Mouse (Mus musculus) adrenal gland, postnatal 10 days (tissue): ENCODE results near the gene Rngtt. TPM values are rescaled to one million over a fixed set of nuclear protein-coding genes. Genes with fewer than 3 reads are reported as not detected.
"Not testable (repeated sequence)": the region's sequence is repeated elsewhere in the genome, so short reads cannot be mapped to it uniquely, and the experiment has no call there.

Experiments
- DNase-seq: peaks from one replicate; pipeline ENCODE4 v3.0.0; 2021; ENCODE audit warnings: mixed read lengths
- total RNA-seq, 2 experiments: library from RNA; stranded (reverse); gene quantifications; 2 replicates each; pipeline ENCODE4 v1.2.3; 2021

The Rngtt gene
- total RNA-seq, 2 experiments from 2014 or later, result 23.5 to 25.5 TPM

- no peak for DNase-seq
Observed at GRCm38 (mm10) chr4:33441864-33442263, 131.8 kb downstream of the Rngtt start.

- no peak for DNase-seq
Observed at GRCm38 (mm10) chr4:33446265-33446664, 136.2 kb downstream of the Rngtt start.

- DNase-seq, result no peak
Observed at GRCm38 (mm10) chr4:33446881-33447280, 136.8 kb downstream of the Rngtt start.

GRCm38 (mm10) chr4:33450356-33450755 lies 140.2 kb downstream of the Rngtt start:
- DNase-seq, result not testable (repeated sequence)

GRCm38 (mm10) chr4:33459851-33460250 lies 149.7 kb downstream of the Rngtt start:
- no peak for DNase-seq

- DNase-seq, result no peak
Observed at GRCm38 (mm10) chr4:33464432-33464831, 154.3 kb downstream of the Rngtt start.

GRCm38 (mm10) chr4:33465871-33466270 lies 155.8 kb downstream of the Rngtt start:
- no peak for DNase-seq

GRCm38 (mm10) chr4:33466970-33467399 lies 156.9 kb downstream of the Rngtt start:
- peak; percentile 12 for DNase-seq

- DNase-seq, result no peak
Observed at GRCm38 (mm10) chr4:33467627-33468026, 157.5 kb downstream of the Rngtt start.

GRCm38 (mm10) chr4:33468151-33468550 lies 158.0 kb downstream of the Rngtt start:
- no peak for DNase-seq

GRCm38 (mm10) chr4:33470671-33471302 lies 160.7 kb downstream of the Rngtt start:
- DNase-seq, result no peak

- no peak for DNase-seq
Observed at GRCm38 (mm10) chr4:33478011-33478785, 168.1 kb downstream of the Rngtt start.

GRCm38 (mm10) chr4:33481721-33482120 lies 171.6 kb downstream of the Rngtt start:
- DNase-seq, result no peak

GRCm38 (mm10) chr4:33486050-33486449 lies 175.9 kb downstream of the Rngtt start:
- no peak for DNase-seq

GRCm38 (mm10) chr4:33491108-33491507 lies 181.0 kb downstream of the Rngtt start:
- DNase-seq, result no peak

GRCm38 (mm10) chr4:33494377-33494776 lies 184.3 kb downstream of the Rngtt start:
- no peak for DNase-seq

- no peak for DNase-seq
Observed at GRCm38 (mm10) chr4:33496985-33497384, 186.9 kb downstream of the Rngtt start.

GRCm38 (mm10) chr4:33497657-33498056 lies 187.5 kb downstream of the Rngtt start:
- no peak for DNase-seq

- no peak for DNase-seq
Observed at GRCm38 (mm10) chr4:33498160-33498874, 188.2 kb downstream of the Rngtt start.

GRCm38 (mm10) chr4:33506638-33507037 lies 196.5 kb downstream of the Rngtt start:
- no peak for DNase-seq

- no peak for DNase-seq
Observed at GRCm38 (mm10) chr4:33510544-33510943, 200.4 kb downstream of the Rngtt start.

- DNase-seq, result no peak
Observed at GRCm38 (mm10) chr4:33513421-33513820, 203.3 kb downstream of the Rngtt start.
